Mouse (Mus musculus) forebrain, embryonic 13.5 days (tissue): ENCODE data around the gene Fan1. TPM values are rescaled to one million over a fixed set of nuclear protein-coding genes. Genes with fewer than 3 reads are reported as not detected.

Experiments
- ATAC-seq: fragments of 200-750 bp; cut with Nextera tagmentation; 2 replicates; pipeline ENCODE4 v1.8.0; 2017
- H3K27ac ChIP-seq: fragments of 300-500 bp; sonication (generic); 2 replicates; pipeline ENCODE4 v1.5.1; 2015; ENCODE audit warnings: inconsistent platforms, mild to moderate bottlenecking, moderate library complexity
- H3K27me3 ChIP-seq: fragments of 300-500 bp; sonication (generic); 2 replicates; pipeline ENCODE4 v1.6.1; 2015; ENCODE audit warnings: mild to moderate bottlenecking, inconsistent platforms
- H3K36me3 ChIP-seq: fragments of 300-500 bp; sonication (generic); 2 replicates; pipeline ENCODE4 v1.6.1; 2015; ENCODE audit warnings: mild to moderate bottlenecking, inconsistent platforms; ENCODE audit not compliant: poor library complexity, severe bottlenecking
- H3K4me1 ChIP-seq: fragments of 300-500 bp; sonication (generic); 2 replicates; pipeline ENCODE4 v1.6.1; 2015; ENCODE audit warnings: inconsistent platforms
- H3K4me2 ChIP-seq: fragments of 300-500 bp; sonication (generic); 2 replicates; pipeline ENCODE4 v1.6.1; 2015; ENCODE audit warnings: inconsistent platforms, mild to moderate bottlenecking, moderate library complexity
- H3K4me3 ChIP-seq: fragments of 300-500 bp; sonication (generic); 2 replicates; pipeline ENCODE4 v1.5.1; 2015; ENCODE audit warnings: mild to moderate bottlenecking, inconsistent platforms
- H3K9ac ChIP-seq: fragments of 300-500 bp; sonication (generic); 2 replicates; pipeline ENCODE4 v1.6.1; 2015; ENCODE audit warnings: mild to moderate bottlenecking, inconsistent platforms
- H3K9me3 ChIP-seq: fragments of 300-500 bp; sonication (generic); replicated peaks from 2 replicates; pipeline ENCODE4 v1.6.1; 2016; ENCODE audit warnings: inconsistent platforms
- WGBS: fragments of 180-500 bp; shearing (Covaris S2); methylation state at CpG from one replicate; pipeline ENCODE4 v1.1.7; 2015; 5-methylcytosine and 5-hydroxymethylcytosine counted together
- polyA plus RNA-seq: library from polyadenylated mRNA; unstranded; fragments of >200 nt; fragmentation: Nextera tagmentation; extraction: Ambion mirVana; gene quantifications from 2 replicates; pipeline ENCODE4 v1.2.1, GENCODE M21; 2015

Gene Fan1
- polyA plus RNA-seq, 1 experiment from 2014 or later: 8.6 TPM

- H3K9me3 ChIP-seq: no peaks in the 10 kb centered on the region
- H3K4me3 ChIP-seq: no peak overlapping the region
- H3K4me1 ChIP-seq: no peaks in the 10 kb centered on the region
- no peak overlapping the region for H3K9ac ChIP-seq
- peak; percentile 79 for ATAC-seq
- no peaks in the 10 kb centered on the region for H3K27me3 ChIP-seq
- H3K36me3 ChIP-seq: peaks cover 21% of the 10 kb centered on the region
- H3K4me2 ChIP-seq: no peak overlapping the region
- WGBS: 22% methylated on average over 1 of the region's 1 CpGs
- no peak overlapping the region for H3K27ac ChIP-seq
Observed at GRCm38 (mm10) chr7:64326892-64327291, 47.0 kb downstream of the Fan1 start.

GRCm38 (mm10) chr7:64321658-64322057, 52.2 kb downstream of the Fan1 start:
- Histone ChIP-seq H3K4me3 (no peak overlapping the region), H3K9ac (no peak overlapping the region), H3K4me1 (no peaks in the 10 kb centered on the region), H3K27ac (no peak overlapping the region), H3K4me2 (no peak overlapping the region), H3K9me3 (no peaks in the 10 kb centered on the region), H3K27me3 (no peaks in the 10 kb centered on the region), H3K36me3 (peaks cover 53% of the 10 kb centered on the region)
- 77% methylated on average over 4 of the region's 4 CpGs for WGBS
- ATAC-seq: no peak

GRCm38 (mm10) chr7:64321125-64321524, 52.8 kb downstream of the Fan1 start:
- H3K9ac ChIP-seq: no peak overlapping the region
- no peaks in the 10 kb centered on the region for H3K27me3 ChIP-seq
- no peak overlapping the region for H3K27ac ChIP-seq
- no peak overlapping the region for H3K4me3 ChIP-seq
- no peak overlapping the region for H3K4me2 ChIP-seq
- WGBS: 88% methylated on average over 5 of the region's 5 CpGs
- ATAC-seq: no peak
- no peaks in the 10 kb centered on the region for H3K4me1 ChIP-seq
- H3K9me3 ChIP-seq: no peaks in the 10 kb centered on the region
- peaks cover 58% of the 10 kb centered on the region for H3K36me3 ChIP-seq

GRCm38 (mm10) chr7:64312811-64313210, 61.1 kb downstream of the Fan1 start:
- Histone ChIP-seq H3K27ac (no peak overlapping the region), H3K4me3 (no peak overlapping the region), H3K36me3 (peaks cover 32% of the 10 kb centered on the region), H3K4me2 (no peak overlapping the region), H3K9me3 (no peaks in the 10 kb centered on the region), H3K4me1 (no peaks in the 10 kb centered on the region), H3K27me3 (no peaks in the 10 kb centered on the region), H3K9ac (no peak overlapping the region)
- WGBS: 93% methylated on average over 7 of the region's 7 CpGs
- no peak for ATAC-seq

GRCm38 (mm10) chr7:64310756-64311155, 63.1 kb downstream of the Fan1 start:
- Histone ChIP-seq H3K9me3 (no peaks in the 10 kb centered on the region), H3K9ac (no peak overlapping the region), H3K27ac (no peak overlapping the region), H3K27me3 (no peaks in the 10 kb centered on the region), H3K4me2 (no peak overlapping the region), H3K36me3 (peaks cover 14% of the 10 kb centered on the region), H3K4me1 (no peaks in the 10 kb centered on the region), H3K4me3 (no peak overlapping the region)
- ATAC-seq: no peak
- WGBS: 73% methylated on average over 2 of the region's 2 CpGs

GRCm38 (mm10) chr7:64310241-64310640, 63.7 kb downstream of the Fan1 start:
- no peaks in the 10 kb centered on the region for H3K9me3 ChIP-seq
- ATAC-seq: no peak
- no peak overlapping the region for H3K4me2 ChIP-seq
- H3K27me3 ChIP-seq: no peaks in the 10 kb centered on the region
- no peak overlapping the region for H3K4me3 ChIP-seq
- no peaks in the 10 kb centered on the region for H3K4me1 ChIP-seq
- no peak overlapping the region for H3K9ac ChIP-seq
- 84% methylated on average over 7 of the region's 7 CpGs for WGBS
- H3K36me3 ChIP-seq: peaks cover 12% of the 10 kb centered on the region
- no peak overlapping the region for H3K27ac ChIP-seq

Other genes with a start within 250 kb of the Fan1 start
- gene Trpm1, start 220.3 kb downstream of the Fan1 start, polyA plus RNA-seq: 0.13 and 0.47 TPM in 2 replicates
- 8.4 and 9.1 TPM in 2 replicates for gene Mtmr10, start 86.4 kb downstream of the Fan1 start, polyA plus RNA-seq
- gene Mphosph10, start 18.2 kb upstream of the Fan1 start, polyA plus RNA-seq: 38.0 and 39.3 TPM in 2 replicates
- 39.1 and 44.9 TPM in 2 replicates for gene Mcee, start 18.5 kb upstream of the Fan1 start, polyA plus RNA-seq
- 115 and 132 TPM in 2 replicates for gene Apba2, start 127.6 kb upstream of the Fan1 start, polyA plus RNA-seq